Mouse (Mus musculus) lung, postnatal 0 days (tissue): ENCODE results near the gene Phyh.

Experiments used
- CTCF ChIP-seq: IDR thresholded peaks from 2 replicates; pipeline ENCODE4 v1.5.1; 2016; ENCODE audit warnings: antibody characterized with exemption, mild to moderate bottlenecking
- EP300 ChIP-seq: IDR thresholded peaks from 2 replicates; pipeline ENCODE4 v1.6.1; 2016; ENCODE audit warnings: antibody characterized with exemption, mild to moderate bottlenecking, control low read depth

GRCm38 (mm10) chr2:4986798-4987197 lies 68.0 kb downstream of the Phyh start:
- no peak for TF ChIP-seq CTCF
- TF ChIP-seq EP300, result no peak
